Mouse (Mus musculus) urinary bladder, postnatal 4 days (tissue): ENCODE results near the gene Wdr3.

Experiments used
- DNase-seq, 2 experiments: peaks; one replicate each; pipeline ENCODE4 v3.0.0; 2021 to 2022; ENCODE audit warnings: low spot score in 2 of 2

The Wdr3 gene

GRCm38 (mm10) chr3:100162315-100163105, at the start of gene Wdr3, which contains the start of gene Gdap2:
Wdr3 (minus strand) TSS chr3:100162407.
Gdap2 (plus strand) TSS chr3:100162381.
- DNase-seq = peak; percentile 86 to 95

DNA sequence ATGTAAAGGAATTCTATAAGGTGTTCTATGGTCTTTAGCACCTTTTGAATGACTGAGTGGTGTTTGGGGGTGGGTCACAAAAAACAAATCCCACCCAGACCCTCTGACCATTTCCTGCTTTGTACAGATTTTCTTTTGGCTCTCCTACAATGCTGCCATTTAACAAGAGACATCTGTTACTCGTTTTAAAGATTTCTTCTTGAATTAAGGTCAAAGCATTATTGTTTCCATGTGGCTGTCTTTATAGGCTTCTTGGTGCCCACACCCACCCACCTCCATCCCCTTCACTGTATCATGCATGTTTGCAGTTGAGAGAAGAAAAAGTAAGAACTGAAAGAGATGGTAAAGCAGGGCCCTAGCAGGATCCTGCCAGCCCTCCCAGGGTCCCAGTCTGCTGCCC, 44.8 kb upstream of the Wdr3 start:
- DNase-seq = no peak

- DNase-seq = no peak
Observed at GRCm38 (mm10) chr3:100201554-100201953, 39.3 kb upstream of the Wdr3 start.

DNA sequence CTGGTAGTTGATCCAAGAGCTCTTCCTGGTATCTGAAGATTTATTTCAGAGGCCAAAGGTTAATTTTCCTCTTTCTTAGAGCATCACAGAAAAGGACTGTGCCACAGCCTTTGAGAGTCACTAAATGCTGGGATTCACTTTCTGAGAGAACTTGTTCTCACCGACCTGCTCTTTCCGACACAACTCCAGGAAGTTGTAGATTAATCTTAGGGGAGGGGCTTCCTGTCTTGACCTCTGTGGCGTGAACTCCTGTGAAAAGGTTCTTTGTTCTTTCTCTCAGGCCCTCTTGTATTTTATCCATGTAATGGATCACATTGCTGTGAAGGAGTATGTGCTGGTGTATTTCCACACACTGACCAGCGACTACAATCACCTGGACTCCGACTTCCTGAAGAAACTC, 32.0 kb upstream of the Wdr3 start:
- no peak for DNase-seq

- DNase-seq = no peak
Observed at GRCm38 (mm10) chr3:100189861-100190260, 27.7 kb upstream of the Wdr3 start.

GRCm38 (mm10) chr3:100189444-100189843, 27.2 kb upstream of the Wdr3 start:
- DNase-seq = peak in 1 of 2 experiments; percentile 19

GRCm38 (mm10) chr3:100180471-100180870, 18.3 kb upstream of the Wdr3 start:
- no peak for DNase-seq

- no peak for DNase-seq
Observed at GRCm38 (mm10) chr3:100176031-100176430, 13.8 kb upstream of the Wdr3 start.

- no peak for DNase-seq
Observed at GRCm38 (mm10) chr3:100164991-100165390, 2.8 kb upstream of the Wdr3 start.

- no peak for DNase-seq
Observed at GRCm38 (mm10) chr3:100163556-100163955, 1.3 kb upstream of the Wdr3 start.

- no peak for DNase-seq
Observed at GRCm38 (mm10) chr3:100161665-100162314, 417 bp downstream of the Wdr3 start.

DNA sequence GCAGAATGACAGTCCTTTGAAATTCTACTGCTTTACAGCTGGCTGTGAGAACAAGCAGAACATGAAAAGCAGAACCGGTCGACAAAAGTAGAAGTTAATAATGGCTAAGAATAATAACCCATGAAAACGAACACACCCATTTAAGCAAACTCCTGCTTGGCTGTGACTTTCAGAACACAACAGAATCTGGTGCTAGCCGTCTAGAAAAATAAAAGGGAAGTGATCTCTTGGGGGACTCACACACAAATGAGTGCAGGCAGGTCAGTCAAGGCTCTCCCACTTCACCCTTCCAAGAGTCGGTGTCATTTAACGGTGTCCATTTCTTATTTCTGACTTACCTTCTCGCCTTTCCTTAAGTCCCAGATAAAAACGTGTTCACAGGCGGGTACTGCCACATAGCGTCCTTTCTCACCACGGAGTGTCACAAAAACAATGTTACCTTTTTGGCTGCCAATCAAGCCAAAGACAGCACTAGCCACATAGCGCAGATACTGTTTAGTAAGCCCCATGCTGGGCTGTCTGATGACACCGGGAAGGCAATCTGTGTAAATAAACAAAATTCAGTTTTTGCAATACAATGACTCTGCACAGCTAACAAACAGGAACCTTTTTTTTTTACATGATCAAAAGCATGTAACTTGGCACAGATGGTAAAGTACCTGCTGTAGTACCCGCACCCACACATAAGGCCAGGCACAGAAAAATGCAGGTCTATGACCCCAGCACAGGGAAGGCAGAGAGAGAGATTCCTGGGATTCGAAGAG, 1.3 kb downstream of the Wdr3 start:
- no peak for DNase-seq

- no peak for DNase-seq
Observed at GRCm38 (mm10) chr3:100122445-100122844, 39.8 kb downstream of the Wdr3 start.

DNA sequence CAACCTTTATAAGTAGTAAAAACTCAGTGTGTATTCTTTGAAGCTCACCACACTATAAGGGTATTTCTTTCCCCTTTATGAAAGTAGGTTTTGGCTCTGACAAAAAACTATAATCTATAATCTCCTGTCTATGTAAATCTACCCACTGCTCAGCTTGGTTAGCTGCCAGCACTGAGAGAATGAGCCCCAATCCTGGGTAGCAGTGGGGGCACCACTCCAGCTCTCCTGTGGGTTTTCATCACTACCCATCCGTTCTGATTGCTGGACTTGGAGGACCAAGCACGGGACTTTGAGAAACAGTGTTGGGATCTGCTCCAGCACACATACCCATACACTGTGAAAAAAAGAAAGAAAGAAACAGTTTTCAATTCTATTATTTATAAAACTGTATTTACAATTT, 40.2 kb downstream of the Wdr3 start:
- no peak for DNase-seq

DNA sequence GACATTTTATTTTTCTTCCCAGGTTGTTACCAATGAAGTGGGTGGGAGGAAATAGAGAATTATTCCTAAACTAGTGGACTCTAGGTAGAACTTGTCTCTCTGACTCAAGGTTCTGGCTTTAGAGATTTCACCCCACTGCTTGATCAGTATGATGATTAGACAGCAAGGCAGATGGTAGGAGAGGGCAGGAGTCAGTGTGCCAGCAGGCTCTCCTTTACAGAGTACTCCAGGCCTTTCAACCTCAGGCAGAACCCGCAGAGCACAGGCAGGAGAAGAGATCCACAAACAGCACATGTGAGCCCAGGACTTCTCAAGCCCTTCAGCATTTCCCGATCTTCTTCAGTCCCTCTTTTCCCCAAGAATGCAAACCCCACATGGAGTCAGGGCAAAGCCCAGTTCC, 43.5 kb downstream of the Wdr3 start:
- DNase-seq = no peak

DNA sequence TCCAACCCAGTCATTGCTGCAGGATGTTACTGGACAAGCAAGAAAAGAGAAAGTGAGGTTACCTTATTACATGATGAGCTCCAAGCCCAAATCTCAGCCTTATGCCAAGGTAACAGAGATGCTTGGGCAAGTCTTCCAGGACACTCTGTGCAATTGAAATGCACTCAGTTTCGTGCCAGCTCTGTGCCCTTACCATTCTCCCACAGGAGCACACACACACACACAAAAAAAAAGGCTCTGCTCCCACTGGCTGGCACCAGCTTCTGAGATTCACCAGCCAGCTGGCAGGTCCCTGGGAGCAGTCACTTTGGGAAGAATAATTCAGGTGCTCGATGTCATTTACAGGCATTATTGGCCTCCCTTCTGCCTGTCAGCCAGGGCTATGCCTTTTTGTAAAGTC, 55.5 kb downstream of the Wdr3 start:
- DNase-seq = no peak

GRCm38 (mm10) chr3:100102386-100103092, 59.7 kb downstream of the Wdr3 start:
- no peak for DNase-seq
